Mouse (Mus musculus) E14TG2a.4 (cell line): ENCODE results near the gene Ndufa13.

ENCODE experiments used
- H3K27me3 ChIP-seq: 2 replicates; pipeline ENCODE4 v1.6.1; 2014; ENCODE audit warnings: low read length, control low read depth; ENCODE audit not compliant: insufficient read depth
- H3K36me3 ChIP-seq: 2 replicates; pipeline ENCODE4 v1.6.1; 2014; ENCODE audit warnings: low read length, control low read depth; ENCODE audit not compliant: insufficient read depth
- H3K4me1 ChIP-seq: replicated peaks from 2 replicates; pipeline ENCODE4 v1.6.1; 2014; ENCODE audit warnings: low read depth, low read length, control low read depth
- H3K4me3 ChIP-seq: replicated peaks from 2 replicates; pipeline ENCODE4 v1.5.1; 2014; ENCODE audit warnings: mild to moderate bottlenecking, low read length
- H3K9me3 ChIP-seq: 2 replicates; pipeline ENCODE4 v1.6.1; 2014; ENCODE audit warnings: low read length, control low read depth
- CTCF ChIP-seq: conservative IDR thresholded peaks from 2 replicates; pipeline ENCODE4 v1.5.1; 2014; ENCODE audit warnings: low read length
- NANOG ChIP-seq: IDR thresholded peaks from 2 replicates; pipeline ENCODE4 v1.6.1; 2014; ENCODE audit warnings: borderline replicate concordance, low read length, mixed read lengths
- POU5F1 ChIP-seq: IDR thresholded peaks from 2 replicates; pipeline ENCODE4 v1.6.1; 2014; ENCODE audit warnings: low read length, borderline replicate concordance

Ndufa13 gene

DNA sequence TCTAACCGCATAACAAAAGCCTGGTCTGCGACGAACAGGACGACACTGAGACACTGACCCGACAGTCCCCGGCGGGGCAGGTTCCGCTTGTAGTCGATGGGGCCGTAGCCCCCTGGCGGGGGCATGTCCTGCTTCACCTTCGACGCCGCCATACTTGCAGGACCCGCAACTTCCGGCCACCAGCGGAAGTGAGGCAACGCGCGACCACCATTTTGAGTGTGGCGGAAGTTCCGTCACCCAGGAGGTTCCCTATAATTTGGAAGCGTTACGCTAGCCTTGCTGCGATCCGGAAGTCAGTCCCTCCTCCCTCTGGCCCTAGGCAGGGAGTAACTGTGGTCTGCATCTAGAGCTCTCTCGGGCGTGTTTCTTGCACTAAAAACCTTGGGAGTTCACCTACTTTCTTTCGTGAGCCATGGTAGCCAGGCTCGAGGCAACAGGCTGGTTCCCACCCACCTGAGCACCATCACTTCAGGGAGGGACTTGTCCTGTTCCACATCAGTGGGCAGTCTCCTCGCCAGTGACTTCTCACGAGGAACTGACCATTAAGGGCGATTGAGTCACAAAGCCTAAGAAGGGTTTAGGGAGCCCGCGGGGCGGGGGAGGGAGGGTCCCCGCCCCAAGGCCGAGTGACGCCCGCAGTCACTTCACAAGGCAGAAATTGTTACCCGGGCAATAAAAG is 735 bp downstream of the Ndufa13 start:
- TF ChIP-seq CTCF, result peak; percentile 30
- no peak for TF ChIP-seq NANOG
- peaks cover 75% of the 10 kb centered on the region for H3K4me1 ChIP-seq
- no peaks in the 10 kb centered on the region for H3K27me3 ChIP-seq
- H3K4me3 ChIP-seq, result peak overlapping the region; percentile 93
- no peaks in the 10 kb centered on the region for H3K9me3 ChIP-seq
- peaks cover 40% of the 10 kb centered on the region for H3K36me3 ChIP-seq

DNA sequence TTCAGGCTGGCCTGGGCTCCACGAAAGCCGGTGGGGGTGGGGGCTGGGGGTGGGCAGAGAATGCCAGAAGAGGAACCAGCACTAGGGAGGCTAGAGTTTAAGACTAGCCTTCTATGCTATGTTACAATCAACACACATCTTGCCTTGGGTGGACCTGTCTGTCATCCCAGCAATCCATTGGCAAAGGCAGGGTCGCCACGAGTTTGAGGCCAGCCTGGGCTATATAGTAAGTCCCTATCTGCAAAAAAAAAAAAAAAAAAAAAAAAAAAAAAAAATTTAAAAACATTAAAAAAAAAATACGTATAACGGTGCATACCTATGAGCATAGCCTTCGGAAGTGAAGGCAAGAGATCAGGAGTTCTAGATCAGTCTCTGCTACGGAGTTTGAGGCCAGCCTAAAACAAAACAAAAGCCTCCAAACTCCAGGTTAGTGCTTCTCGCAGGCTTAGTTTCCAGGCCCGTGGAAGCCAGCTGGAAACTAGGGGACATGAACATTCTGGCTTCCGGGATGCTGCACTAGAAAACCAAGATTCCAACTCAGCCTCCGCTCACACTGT is 1.4 kb downstream of the Ndufa13 start:
- H3K27me3 ChIP-seq, result no peaks in the 10 kb centered on the region
- H3K4me3 ChIP-seq, result peak overlapping the region; percentile 93
- H3K4me1 ChIP-seq, result peaks cover 75% of the 10 kb centered on the region
- H3K36me3 ChIP-seq, result peaks cover 40% of the 10 kb centered on the region
- TF ChIP-seq NANOG (no peak), POU5F1 (no peak), CTCF (no peak)
- no peaks in the 10 kb centered on the region for H3K9me3 ChIP-seq

- Histone ChIP-seq H3K36me3 (peaks cover 51% of the 10 kb centered on the region), H3K27me3 (no peaks in the 10 kb centered on the region), H3K4me3 (peak overlapping the region; percentile 93; the same call in 1 of the 2 replicates), H3K9me3 (no peaks in the 10 kb centered on the region), H3K4me1 (peaks cover 76% of the 10 kb centered on the region)
- no peak for TF ChIP-seq NANOG
- TF ChIP-seq CTCF, result no peak
- TF ChIP-seq POU5F1, result no peak
Measured at GRCm38 (mm10) chr8:69899876-69900275, 2.5 kb downstream of the Ndufa13 start.

GRCm38 (mm10) chr8:69897857-69898256 is 4.5 kb downstream of the Ndufa13 start:
- Histone ChIP-seq H3K4me3 (0 out of 2 replicates have a peak overlapping the region, but pooled peaks have one; percentile 1), H3K36me3 (peaks cover 69% of the 10 kb centered on the region), H3K9me3 (no peaks in the 10 kb centered on the region), H3K4me1 (peaks cover 80% of the 10 kb centered on the region), H3K27me3 (no peaks in the 10 kb centered on the region)
- TF ChIP-seq NANOG (no peak), POU5F1 (no peak), CTCF (no peak)

DNA sequence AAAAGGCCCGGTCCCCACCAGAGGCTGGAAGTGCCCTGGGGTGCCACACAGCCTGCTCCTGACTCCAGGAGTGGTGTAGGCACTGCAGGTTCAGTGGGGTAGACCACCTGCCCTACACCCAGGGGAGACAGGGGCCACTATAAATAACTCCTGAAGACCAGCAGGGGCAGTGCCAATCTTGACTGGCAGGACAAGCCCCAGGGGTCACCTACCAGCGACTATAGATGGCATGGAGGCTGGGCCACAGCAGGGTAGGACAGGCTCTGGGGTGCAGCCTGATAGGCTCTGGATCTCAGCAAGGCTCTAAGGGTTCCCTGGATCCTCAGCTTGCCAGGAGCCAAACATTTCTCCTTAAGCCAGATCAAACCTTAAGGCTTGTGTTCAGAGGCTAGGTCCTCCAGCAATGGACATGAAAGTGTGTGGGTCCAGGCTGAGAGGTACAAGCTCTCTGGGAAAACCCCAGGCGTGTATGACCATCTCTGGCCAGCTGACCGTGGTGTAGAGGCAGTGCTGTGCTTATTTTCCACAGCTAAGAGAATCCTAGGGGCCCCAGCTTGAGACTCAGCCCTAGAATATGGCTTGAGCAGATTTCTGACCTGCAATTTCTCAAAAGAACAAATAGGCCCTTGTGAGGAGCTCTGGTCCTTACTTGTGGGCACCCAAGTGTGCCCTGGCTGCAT is 6.4 kb downstream of the Ndufa13 start:
- no peak for TF ChIP-seq NANOG
- no peak for TF ChIP-seq POU5F1
- no peak for TF ChIP-seq CTCF
- H3K4me3 ChIP-seq, result no peak overlapping the region

GRCm38 (mm10) chr8:69894836-69895332 is 7.5 kb downstream of the Ndufa13 start:
- Histone ChIP-seq H3K4me1 (peaks cover 90% of the 10 kb centered on the region), H3K9me3 (no peaks in the 10 kb centered on the region), H3K27me3 (peaks cover 4% of the 10 kb centered on the region), H3K4me3 (no peak overlapping the region), H3K36me3 (peaks cover 73% of the 10 kb centered on the region)
- no peak for TF ChIP-seq NANOG
- TF ChIP-seq CTCF, result no peak
- no peak for TF ChIP-seq POU5F1

More for the DNA sequence above, 6.4 kb downstream of the Ndufa13 start:
- Histone ChIP-seq H3K4me1 (peaks cover 93% of the 10 kb centered on the region), H3K27me3 (no peaks in the 10 kb centered on the region), H3K36me3 (peaks cover 79% of the 10 kb centered on the region), H3K9me3 (no peaks in the 10 kb centered on the region)

- Histone ChIP-seq H3K4me1 (peaks cover 93% of the 10 kb centered on the region), H3K27me3 (peaks cover 14% of the 10 kb centered on the region), H3K9me3 (no peaks in the 10 kb centered on the region), H3K36me3 (peaks cover 66% of the 10 kb centered on the region), H3K4me3 (no peak overlapping the region)
- TF ChIP-seq POU5F1 (no peak), CTCF (peak; percentile 80), NANOG (no peak)
Measured at GRCm38 (mm10) chr8:69893863-69894262, 8.5 kb downstream of the Ndufa13 start.

GRCm38 (mm10) chr8:69890813-69891241 is 11.5 kb downstream of the Ndufa13 start:
- no peak for TF ChIP-seq POU5F1
- TF ChIP-seq CTCF, result peak; percentile 44
- TF ChIP-seq NANOG, result no peak
- Histone ChIP-seq H3K36me3 (peaks cover 38% of the 10 kb centered on the region), H3K27me3 (peaks cover 45% of the 10 kb centered on the region), H3K4me3 (peak overlapping the region; percentile 49), H3K9me3 (no peaks in the 10 kb centered on the region), H3K4me1 (peaks cover 94% of the 10 kb centered on the region)
